Mouse (Mus musculus) cerebellum, adult 9-10 months (tissue): ENCODE results near the gene Olfr177.

Experiments used
- DNase-seq: peaks from one replicate; pipeline ENCODE4 v3.0.0; 2022

Olfr177 gene

GRCm38 (mm10) chr16:58874668-58875067, at the start of gene Olfr177:
TSS of gene Olfr177 (minus strand) at chr16:58874768.
- no peak for DNase-seq

GRCm38 (mm10) chr16:58891963-58892362, 17.4 kb upstream of the Olfr177 start, which contains the start of gene Olfr178:
TSS of gene Olfr178 (minus strand) at chr16:58892063.
- DNase-seq, result no peak

- no peak for DNase-seq
These were observed 9.8 kb upstream of the Olfr177 start for GRCm38 (mm10) chr16:58884416-58884815.

- no peak for DNase-seq
These were observed 13.1 kb downstream of the Olfr177 start for GRCm38 (mm10) chr16:58861479-58861878.

- no peak for DNase-seq
These were observed 14.4 kb downstream of the Olfr177 start for GRCm38 (mm10) chr16:58860032-58860737.

GRCm38 (mm10) chr16:58826732-58827319, 47.7 kb downstream of the Olfr177 start, which contains the start of gene Olfr175-ps1:
TSS of gene Olfr175-ps1 (minus strand) at chr16:58826782.
- no peak for DNase-seq
